Mouse (Mus musculus) heart, embryonic 11.5 days (tissue): ENCODE results near the gene Bcan. TPM values are rescaled to one million over a fixed set of nuclear protein-coding genes. Genes with fewer than 3 reads are reported as not detected.
A peak's percentile ranks its signal among the peaks of the same experiment; 100 is the strongest.

Experiments used
- ATAC-seq: fragments of 200-750 bp; cut with Nextera tagmentation; replicated peaks from 2 replicates; pipeline ENCODE4 v1.8.0; 2017; ENCODE audit warnings: moderate library complexity; ENCODE audit not compliant: insufficient number of reproducible peaks, low FRiP score, low TSS enrichment
- H3K27ac ChIP-seq: fragments of 300-500 bp; sonication (generic); 2 replicates; pipeline ENCODE4 v1.5.1; 2014; ENCODE audit warnings: mild to moderate bottlenecking, low read depth, low read length
- H3K27me3 ChIP-seq: fragments of 300-500 bp; sonication (generic); 2 replicates; pipeline ENCODE4 v1.6.1; 2014; ENCODE audit warnings: mild to moderate bottlenecking, low read length, mixed read lengths; ENCODE audit not compliant: control insufficient read depth, insufficient read depth
- H3K36me3 ChIP-seq: fragments of 300-500 bp; sonication (generic); 2 replicates; pipeline ENCODE4 v1.6.1; 2014; ENCODE audit warnings: mild to moderate bottlenecking, low read length, moderate library complexity, mixed read lengths; ENCODE audit not compliant: control insufficient read depth, insufficient read depth
- H3K4me1 ChIP-seq: fragments of 300-500 bp; sonication (generic); 2 replicates; pipeline ENCODE4 v1.6.1; 2014; ENCODE audit warnings: low read length; ENCODE audit not compliant: control insufficient read depth, insufficient read depth
- H3K4me2 ChIP-seq: fragments of 300-500 bp; sonication (generic); 2 replicates; pipeline ENCODE4 v1.6.1; 2014; ENCODE audit warnings: mild to moderate bottlenecking, moderate library complexity
- H3K4me3 ChIP-seq: fragments of 300-500 bp; sonication (generic); 2 replicates; pipeline ENCODE4 v1.5.1; 2014; ENCODE audit warnings: low read depth, low read length
- H3K9ac ChIP-seq: fragments of 300-500 bp; sonication (generic); 2 replicates; pipeline ENCODE4 v1.6.1; 2014; ENCODE audit warnings: mild to moderate bottlenecking, low read depth, low read length, moderate library complexity
- H3K9me3 ChIP-seq: fragments of 300-500 bp; sonication (generic); replicated peaks from 2 replicates; pipeline ENCODE4 v1.6.1; 2016; ENCODE audit warnings: low read length; ENCODE audit not compliant: control insufficient read depth
- WGBS: fragments of 180-500 bp; shearing (Covaris S2); extraction: QIAGEN DNeasy Blood & Tissue Kit; methylation state at CpG from one replicate; pipeline ENCODE4 v1.1.7; 2014; ENCODE audit not compliant: insufficient replicate concordance; 5-methylcytosine and 5-hydroxymethylcytosine counted together
- polyA plus RNA-seq: library from polyadenylated mRNA; unstranded; fragments of >200 nt; fragmentation: Nextera tagmentation; extraction: Ambion mirVana; gene quantifications from 2 replicates; pipeline ENCODE4 v1.2.1, GENCODE M21; 2014

The Bcan gene
- polyA plus RNA-seq, 1 experiment from 2014 or later, result not detected

DNA sequence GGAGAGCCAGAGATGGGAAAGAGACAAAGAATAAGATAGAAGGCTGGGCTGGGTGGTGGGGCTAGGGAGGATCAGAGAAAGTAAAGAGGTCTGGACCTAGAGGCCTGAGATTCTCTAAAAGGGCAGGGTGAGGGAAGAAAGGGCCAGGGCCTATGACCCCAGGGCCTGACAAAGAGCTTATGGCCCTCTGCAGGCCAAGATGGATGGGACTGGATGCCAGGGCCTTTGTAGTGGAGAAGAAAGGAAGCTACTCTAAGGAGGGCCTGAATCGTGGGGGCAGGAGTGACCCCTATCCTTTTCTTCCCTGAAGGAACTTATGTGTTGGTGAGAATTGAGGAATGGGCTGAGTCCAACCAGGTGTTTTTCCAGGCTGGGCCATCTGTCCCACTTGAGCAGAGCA, 42.0 kb downstream of the Bcan start:
- H3K9ac ChIP-seq, result no peak overlapping the region
- H3K4me1 ChIP-seq, result peaks cover 19% of the 10 kb centered on the region
- no peak overlapping the region for H3K4me2 ChIP-seq
- H3K27me3 ChIP-seq, result no peaks in the 10 kb centered on the region
- H3K9me3 ChIP-seq, result no peaks in the 10 kb centered on the region
- WGBS, result 21% methylated on average over 1 of the region's 1 CpGs
- no peaks in the 10 kb centered on the region for H3K36me3 ChIP-seq
- no peak overlapping the region for H3K27ac ChIP-seq
- no peak for ATAC-seq
- H3K4me3 ChIP-seq, result no peak overlapping the region

DNA sequence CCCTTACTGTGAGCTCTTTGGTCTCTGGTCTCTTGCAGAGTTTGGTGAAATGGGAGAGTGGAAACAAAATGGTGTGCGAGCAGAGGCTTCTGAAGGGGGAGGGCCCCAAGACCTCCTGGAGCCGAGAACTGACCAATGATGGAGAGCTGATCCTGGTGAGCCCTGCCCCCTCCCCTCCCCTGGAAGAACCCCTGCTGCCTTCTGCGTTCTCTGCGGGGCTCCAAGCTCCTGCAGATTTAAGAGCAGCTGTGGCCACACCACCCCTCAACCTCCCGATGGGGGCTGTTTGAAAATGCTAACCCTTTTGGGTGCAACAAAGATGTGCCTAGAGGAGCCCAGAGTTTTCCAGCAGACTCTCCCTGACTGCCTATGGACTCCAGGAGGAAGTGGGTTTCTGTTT, 47.6 kb downstream of the Bcan start:
- Histone ChIP-seq H3K27me3 (peaks cover 42% of the 10 kb centered on the region), H3K27ac (no peak overlapping the region), H3K4me3 (peak overlapping the region; percentile 46), H3K4me1 (peaks cover 25% of the 10 kb centered on the region), H3K36me3 (no peaks in the 10 kb centered on the region), H3K4me2 (peak overlapping the region; percentile 84), H3K9ac (peak overlapping the region; percentile 69), H3K9me3 (no peaks in the 10 kb centered on the region)
- ATAC-seq, result peak; percentile 63; the same call in 1 of the 2 replicates
- WGBS, result 2% methylated on average over 5 of the region's 5 CpGs

- Histone ChIP-seq H3K4me2 (peak overlapping the region; percentile 84), H3K9ac (peak overlapping the region; percentile 69), H3K27ac (no peak overlapping the region), H3K9me3 (no peaks in the 10 kb centered on the region), H3K36me3 (no peaks in the 10 kb centered on the region), H3K27me3 (peaks cover 47% of the 10 kb centered on the region), H3K4me1 (peaks cover 30% of the 10 kb centered on the region), H3K4me3 (peak overlapping the region; percentile 46)
- no peak for ATAC-seq
- 9% methylated on average over 12 of the region's 12 CpGs for WGBS
These were observed 48.1 kb downstream of the Bcan start for GRCm38 (mm10) chr3:87951946-87952345.

GRCm38 (mm10) chr3:87949955-87950515, 50.0 kb downstream of the Bcan start:
- no peak overlapping the region for H3K27ac ChIP-seq
- no peak overlapping the region for H3K4me3 ChIP-seq
- H3K9ac ChIP-seq, result no peak overlapping the region
- 9% methylated on average over 13 of the region's 13 CpGs for WGBS
- no peak for ATAC-seq
- no peaks in the 10 kb centered on the region for H3K36me3 ChIP-seq
- no peaks in the 10 kb centered on the region for H3K9me3 ChIP-seq
- peaks cover 56% of the 10 kb centered on the region for H3K27me3 ChIP-seq
- peaks cover 35% of the 10 kb centered on the region for H3K4me1 ChIP-seq
- H3K4me2 ChIP-seq, result peak overlapping the region; percentile 60

GRCm38 (mm10) chr3:87949266-87949954, 50.6 kb downstream of the Bcan start:
- WGBS, result 7% methylated on average over 16 of the region's 16 CpGs
- Histone ChIP-seq H3K27ac (no peak overlapping the region), H3K4me1 (peaks cover 40% of the 10 kb centered on the region), H3K27me3 (peaks cover 56% of the 10 kb centered on the region), H3K4me2 (peak overlapping the region; percentile 60), H3K9ac (no peak overlapping the region), H3K4me3 (peak overlapping the region; percentile 26), H3K36me3 (no peaks in the 10 kb centered on the region), H3K9me3 (no peaks in the 10 kb centered on the region)
- no peak for ATAC-seq

DNA sequence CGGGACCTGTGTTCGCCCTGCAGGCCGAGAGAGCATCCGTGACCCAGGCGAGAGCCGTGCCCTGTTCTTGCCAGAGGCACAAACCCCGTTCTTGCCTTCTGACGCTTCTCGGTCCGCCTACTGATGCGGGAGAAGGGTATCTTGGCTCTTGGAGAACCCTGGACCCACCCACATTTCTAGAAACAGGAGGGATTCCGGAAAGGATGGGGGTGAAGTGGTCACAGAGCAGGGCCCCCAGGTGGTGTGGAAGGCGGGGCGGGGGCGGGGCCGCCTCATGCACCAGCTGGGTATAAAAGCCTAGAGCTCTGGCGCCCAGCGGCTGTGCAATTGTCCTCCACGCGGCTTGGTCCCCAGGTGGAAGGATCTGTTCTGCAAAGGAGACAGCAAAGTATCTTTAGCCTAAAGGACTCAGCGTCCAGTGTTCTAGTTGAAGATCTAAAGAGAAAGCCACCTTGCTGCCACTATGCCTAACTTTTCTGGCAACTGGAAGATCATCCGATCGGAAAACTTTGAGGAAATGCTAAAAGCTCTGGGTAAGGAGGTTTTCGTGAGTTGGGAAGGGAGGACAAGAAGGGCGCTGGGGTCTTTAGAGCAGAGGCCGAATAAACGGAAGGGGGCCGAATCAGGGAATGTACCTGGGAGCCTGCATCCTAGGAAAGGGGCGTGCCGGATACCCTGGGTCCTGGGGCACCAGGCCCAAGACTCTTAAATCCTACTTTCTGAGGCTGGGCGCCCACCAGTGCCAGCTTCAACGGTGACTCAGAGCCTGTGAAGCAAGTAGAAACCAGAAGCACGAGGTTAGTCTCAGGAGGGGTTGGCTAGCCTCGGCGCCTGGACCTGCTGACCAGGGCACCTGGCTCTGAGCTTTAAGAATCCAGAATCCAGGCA, 51.4 kb downstream of the Bcan start, which contains the start of gene Crabp2:
Gene Crabp2 (plus strand): TSS at position 289 of the 888 bp plus-strand sequence.
- WGBS, result 3% methylated on average over 35 of the region's 35 CpGs
- Histone ChIP-seq H3K27ac (no peak within 1 kb of the TSS), H3K4me1 (peaks cover 41% of the 10 kb centered on the region), H3K4me2 (peak within 1 kb of the TSS; percentile 60), H3K36me3 (no peaks in the 10 kb centered on the region), H3K9me3 (no peaks in the 10 kb centered on the region), H3K4me3 (peak within 1 kb of the TSS; percentile 26), H3K27me3 (peaks cover 56% of the 10 kb centered on the region), H3K9ac (peak within 1 kb of the TSS; percentile 54)
- no peak for ATAC-seq

DNA sequence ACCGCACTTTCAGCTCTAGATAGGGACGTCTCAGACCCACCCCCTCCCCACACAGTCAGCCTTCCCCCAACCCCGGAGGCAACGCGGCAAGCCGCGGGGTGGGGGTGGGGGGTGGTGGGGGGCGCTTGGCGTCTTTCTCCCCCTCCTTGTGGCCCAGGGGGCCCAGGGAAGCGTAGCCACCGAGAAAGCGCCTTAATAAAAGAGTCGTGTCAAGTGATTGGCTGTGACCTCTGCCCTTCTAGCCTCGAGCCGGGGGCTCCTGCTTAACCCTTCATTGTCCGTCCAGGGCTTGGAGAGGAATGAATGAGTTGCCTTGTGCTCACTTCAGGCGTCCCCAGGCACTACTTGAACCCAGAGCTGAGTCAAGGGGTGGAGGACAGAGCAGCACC, 52.2 kb downstream of the Bcan start:
- Histone ChIP-seq H3K9me3 (no peaks in the 10 kb centered on the region), H3K27ac (no peak overlapping the region), H3K9ac (peak overlapping the region; percentile 54), H3K4me2 (peak overlapping the region; percentile 60), H3K27me3 (peaks cover 56% of the 10 kb centered on the region), H3K36me3 (no peaks in the 10 kb centered on the region), H3K4me3 (peak overlapping the region; percentile 26), H3K4me1 (peaks cover 41% of the 10 kb centered on the region)
- WGBS, result under 1% methylated on average over 17 of the region's 17 CpGs
- ATAC-seq, result no peak

GRCm38 (mm10) chr3:87947056-87947810, 52.8 kb downstream of the Bcan start:
- Histone ChIP-seq H3K9ac (peak overlapping the region; percentile 54; the same call in 1 of the 2 replicates), H3K36me3 (peaks cover 4% of the 10 kb centered on the region; the same call in 1 of the 2 replicates), H3K9me3 (no peaks in the 10 kb centered on the region), H3K4me2 (peak overlapping the region; percentile 60), H3K27ac (no peak overlapping the region), H3K27me3 (peaks cover 56% of the 10 kb centered on the region), H3K4me3 (peak overlapping the region; percentile 26), H3K4me1 (peaks cover 41% of the 10 kb centered on the region)
- no peak for ATAC-seq
- 5% methylated on average over 26 of the region's 26 CpGs for WGBS
